Mouse (Mus musculus) left cerebral cortex, adult 11 months (tissue): ENCODE data around the gene Rhox4a2.
"Not testable (repeated sequence)": the region's sequence is repeated elsewhere in the genome, so short reads cannot be mapped to it uniquely, and the experiment has no call there.

Source experiments
- DNase-seq: peaks from one replicate; pipeline ENCODE4 v3.0.0; 2022; ENCODE audit warnings: low spot score

Gene Rhox4a2

GRCm38 (mm10) chrX:37390548-37390947 lies at the start of gene Rhox4a2:
Gene Rhox4a2 (plus strand): TSS chrX:37390848.
- DNase-seq = not testable (repeated sequence)

DNA sequence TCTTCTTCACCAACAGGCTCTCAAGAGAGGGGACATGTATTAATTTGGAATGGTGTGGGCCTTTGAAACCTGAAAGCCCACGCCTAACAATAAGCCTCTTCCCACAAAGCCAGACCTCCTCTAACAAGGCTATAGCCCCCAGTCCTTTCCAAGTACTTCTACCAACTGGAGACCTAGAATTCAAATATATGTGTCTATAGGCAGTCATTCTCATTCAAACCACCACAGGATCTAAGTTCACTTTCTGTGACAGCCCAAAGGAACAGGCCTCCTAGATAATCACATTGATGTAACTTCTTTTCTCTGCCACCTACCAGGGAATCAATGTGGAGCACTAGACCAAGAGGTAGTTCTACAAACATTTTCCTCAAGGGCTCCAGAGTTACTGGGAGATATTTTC lies 10.9 kb upstream of the Rhox4a2 start, which contains the start of gene Rhox3a2:
Gene Rhox3a2 (plus strand): TSS at position 301 of the 400 bp plus-strand sequence.
- not testable (repeated sequence) for DNase-seq

DNA sequence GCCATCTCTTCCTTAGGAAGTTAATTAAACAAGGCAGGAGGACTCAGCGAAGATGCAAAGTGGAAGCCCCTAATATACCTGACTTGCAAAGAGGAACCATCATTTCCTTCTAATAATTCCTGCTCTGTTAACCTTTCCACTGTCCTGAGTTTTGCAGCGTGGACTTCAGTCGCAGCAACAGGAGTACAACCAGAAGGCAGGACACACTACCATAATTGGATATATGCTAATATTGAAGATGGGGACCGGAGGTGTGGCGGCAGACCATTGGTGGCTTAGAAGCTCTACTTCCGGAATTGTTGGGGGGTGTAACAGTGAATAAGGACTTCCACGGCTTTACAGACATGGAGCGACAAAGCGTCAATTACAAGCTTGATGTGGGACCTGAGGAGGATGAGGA lies 21.1 kb downstream of the Rhox4a2 start, which contains the start of gene Rhox2b:
Gene Rhox2b (plus strand): TSS at position 301 of the 400 bp plus-strand sequence.
- DNase-seq = not testable (repeated sequence)

- DNase-seq = not testable (repeated sequence)
Measured at GRCm38 (mm10) chrX:37432194-37432593, 41.5 kb downstream of the Rhox4a2 start, which contains the start of gene Rhox4b. Gene Rhox4b (plus strand): TSS chrX:37432494.
